Mouse (Mus musculus) hindbrain, embryonic 11.5 days (tissue): ENCODE data around the gene Zfp770. TPM values are rescaled to one million over a fixed set of nuclear protein-coding genes. Genes with fewer than 3 reads are reported as not detected.

Experiments used
- ATAC-seq: fragments of 200-750 bp; cut with Nextera tagmentation; 2 replicates; pipeline ENCODE4 v1.8.0; 2017; ENCODE audit warnings: mild to moderate bottlenecking, moderate TSS enrichment, moderate library complexity; ENCODE audit not compliant: low FRiP score
- DNase-seq: peaks from one replicate; pipeline ENCODE4 v3.0.0-alpha.2; 2015; ENCODE audit warnings: low spot score
- H3K27ac ChIP-seq: fragments of 300-500 bp; sonication (generic); 2 replicates; pipeline ENCODE4 v1.5.1; 2014; ENCODE audit warnings: mild to moderate bottlenecking, low read depth, low read length
- H3K27me3 ChIP-seq: fragments of 300-500 bp; sonication (generic); 2 replicates; pipeline ENCODE4 v1.6.1; 2014; ENCODE audit warnings: mild to moderate bottlenecking, low read length, moderate library complexity, mixed read lengths; ENCODE audit not compliant: control insufficient read depth, insufficient read depth
- H3K36me3 ChIP-seq: fragments of 300-500 bp; sonication (generic); 2 replicates; pipeline ENCODE4 v1.6.1; 2014; ENCODE audit warnings: mild to moderate bottlenecking, low read length, moderate library complexity, mixed read lengths; ENCODE audit not compliant: control insufficient read depth, insufficient read depth
- H3K4me1 ChIP-seq: fragments of 300-500 bp; sonication (generic); replicated peaks from 2 replicates; pipeline ENCODE4 v1.6.1; 2014; ENCODE audit warnings: low read length, mixed read lengths; ENCODE audit not compliant: control insufficient read depth, insufficient read depth
- H3K4me2 ChIP-seq: fragments of 300-500 bp; sonication (generic); replicated peaks from 2 replicates; pipeline ENCODE4 v1.6.1; 2014; ENCODE audit warnings: mild to moderate bottlenecking, low read depth, low read length
- H3K4me3 ChIP-seq: fragments of 300-500 bp; sonication (generic); 2 replicates; pipeline ENCODE4 v1.5.1; 2014; ENCODE audit warnings: low read depth, low read length
- H3K9ac ChIP-seq: fragments of 300-500 bp; sonication (generic); 2 replicates; pipeline ENCODE4 v1.6.1; 2014; ENCODE audit warnings: low read depth, low read length
- H3K9me3 ChIP-seq: fragments of 300-500 bp; sonication (generic); 2 replicates; pipeline ENCODE4 v1.6.1; 2016; ENCODE audit warnings: low read length; ENCODE audit not compliant: control insufficient read depth
- WGBS: fragments of 180-500 bp; shearing (Covaris S2); extraction: QIAGEN DNeasy Blood & Tissue Kit; methylation state at CpG from one replicate; pipeline ENCODE4 v1.1.7; 2014; 5-methylcytosine and 5-hydroxymethylcytosine counted together
- polyA plus RNA-seq: library from polyadenylated mRNA; unstranded; fragments of >200 nt; fragmentation: Nextera tagmentation; extraction: Ambion mirVana; gene quantifications from 2 replicates; pipeline ENCODE4 v1.2.1, GENCODE M21; 2014

The Zfp770 gene
- polyA plus RNA-seq, 1 experiment from 2014 or later: 6.6 TPM

- no peak overlapping the region for H3K27ac ChIP-seq
- H3K9me3 ChIP-seq: no peaks in the 10 kb centered on the region
- no peaks in the 10 kb centered on the region for H3K27me3 ChIP-seq
- no peak for ATAC-seq
- no peaks in the 10 kb centered on the region for H3K4me1 ChIP-seq
- 88% methylated on average over 1 of the region's 1 CpGs for WGBS
- H3K9ac ChIP-seq: no peak overlapping the region
- H3K4me2 ChIP-seq: no peak overlapping the region
- H3K4me3 ChIP-seq: no peak overlapping the region
- DNase-seq: no peak
- peaks cover 8% of the 10 kb centered on the region for H3K36me3 ChIP-seq
These were observed 44.6 kb downstream of the Zfp770 start for GRCm38 (mm10) chr2:114156639-114157038.

GRCm38 (mm10) chr2:114153247-114153646 is 48.0 kb downstream of the Zfp770 start:
- ATAC-seq (no peak), DNase-seq (no peak)
- no peaks in the 10 kb centered on the region for H3K9me3 ChIP-seq
- no peak overlapping the region for H3K4me3 ChIP-seq
- H3K36me3 ChIP-seq: peaks cover 12% of the 10 kb centered on the region
- WGBS: 95% methylated on average over 6 of the region's 6 CpGs
- H3K4me1 ChIP-seq: no peaks in the 10 kb centered on the region
- H3K4me2 ChIP-seq: no peak overlapping the region
- no peak overlapping the region for H3K27ac ChIP-seq
- no peaks in the 10 kb centered on the region for H3K27me3 ChIP-seq
- no peak overlapping the region for H3K9ac ChIP-seq

- 93% methylated on average over 15 of the region's 15 CpGs for WGBS
- H3K4me2 ChIP-seq: no peak overlapping the region
These were observed 54.3 kb downstream of the Zfp770 start for GRCm38 (mm10) chr2:114146864-114147458.

GRCm38 (mm10) chr2:114145315-114145801 is 55.9 kb downstream of the Zfp770 start:
- DNase-seq: peak; percentile 69
- ATAC-seq: no peak
- H3K36me3 ChIP-seq: peaks cover 16% of the 10 kb centered on the region
- no peaks in the 10 kb centered on the region for H3K27me3 ChIP-seq
- H3K4me1 ChIP-seq: no peaks in the 10 kb centered on the region
- WGBS: 86% methylated on average over 6 of the region's 6 CpGs
- no peaks in the 10 kb centered on the region for H3K9me3 ChIP-seq
- H3K27ac ChIP-seq: no peak overlapping the region
- H3K4me2 ChIP-seq: no peak overlapping the region
- no peak overlapping the region for H3K9ac ChIP-seq
- no peak overlapping the region for H3K4me3 ChIP-seq

More at GRCm38 (mm10) chr2:114146864-114147458, 54.3 kb downstream of the Zfp770 start:
- no peaks in the 10 kb centered on the region for H3K9me3 ChIP-seq
- no peak overlapping the region for H3K27ac ChIP-seq
- H3K36me3 ChIP-seq: peaks cover 14% of the 10 kb centered on the region
- H3K4me1 ChIP-seq: no peaks in the 10 kb centered on the region
- ATAC-seq: no peak
- no peak for DNase-seq
- no peak overlapping the region for H3K4me3 ChIP-seq
- H3K9ac ChIP-seq: no peak overlapping the region
- no peaks in the 10 kb centered on the region for H3K27me3 ChIP-seq

- H3K4me3 ChIP-seq: no peak overlapping the region
- no peaks in the 10 kb centered on the region for H3K27me3 ChIP-seq
- WGBS: 91% methylated on average over 5 of the region's 5 CpGs
- H3K36me3 ChIP-seq: peaks cover 18% of the 10 kb centered on the region
- no peak for DNase-seq
- H3K4me2 ChIP-seq: no peak overlapping the region
- no peak overlapping the region for H3K9ac ChIP-seq
- no peaks in the 10 kb centered on the region for H3K9me3 ChIP-seq
- H3K4me1 ChIP-seq: no peaks in the 10 kb centered on the region
- H3K27ac ChIP-seq: no peak overlapping the region
- no peak for ATAC-seq
These were observed 56.4 kb downstream of the Zfp770 start for GRCm38 (mm10) chr2:114144915-114145314.

- no peaks in the 10 kb centered on the region for H3K27me3 ChIP-seq
- no peak overlapping the region for H3K9ac ChIP-seq
- H3K27ac ChIP-seq: no peak overlapping the region
- DNase-seq (no peak), ATAC-seq (no peak)
- no peaks in the 10 kb centered on the region for H3K9me3 ChIP-seq
- peaks cover 18% of the 10 kb centered on the region for H3K36me3 ChIP-seq
- no peak overlapping the region for H3K4me2 ChIP-seq
- 97% methylated on average over 6 of the region's 6 CpGs for WGBS
- H3K4me3 ChIP-seq: no peak overlapping the region
- no peaks in the 10 kb centered on the region for H3K4me1 ChIP-seq
These were observed 57.4 kb downstream of the Zfp770 start for GRCm38 (mm10) chr2:114143842-114144241.

Other genes starting within 250 kb of the Zfp770 start
- gene Gjd2, start 187.8 kb downstream of the Zfp770 start, polyA plus RNA-seq: 0.59 and 0.73 TPM in 2 replicates
- gene Actc1, start 147.9 kb downstream of the Zfp770 start, polyA plus RNA-seq: 23.0 and 48.0 TPM in 2 replicates
- gene Aqr, start 14.4 kb downstream of the Zfp770 start, polyA plus RNA-seq: 60.8 and 63.2 TPM in 2 replicates